Mouse (Mus musculus) spleen, adult 2 months (tissue): Measurements from ENCODE around the gene Phpt1. TPM values are rescaled to one million over a fixed set of nuclear protein-coding genes. Genes with fewer than 3 reads are reported as not detected.
A peak's percentile ranks its signal among the peaks of the same experiment; 100 is the strongest.

Source experiments
- DNase-seq, 2 experiments: peaks; one replicate each; pipeline versions ENCODE4 v3.0.0 to v3.0.0-alpha.2; 2012 to 2021; ENCODE audit warnings: low spot score in 2 of 2, low read depth in 1 of 2
- H3K27ac ChIP-seq: fragments of 200-500 bp; 2 replicates; pipeline ENCODE4 v1.5.1; 2012; ENCODE audit warnings: low read length, inconsistent platforms; ENCODE audit not compliant: insufficient read depth
- H3K27me3 ChIP-seq: fragments of 200-500 bp; 2 replicates; pipeline ENCODE4 v1.6.1; 2012; ENCODE audit warnings: mild to moderate bottlenecking, moderate library complexity, low read length, inconsistent platforms; ENCODE audit not compliant: control insufficient read depth, insufficient read depth
- H3K36me3 ChIP-seq: fragments of 200-500 bp; 2 replicates; pipeline ENCODE4 v1.6.1; 2012; ENCODE audit warnings: mild to moderate bottlenecking, low read length, inconsistent platforms; ENCODE audit not compliant: control insufficient read depth, insufficient read depth
- H3K4me1 ChIP-seq: fragments of 200-500 bp; 2 replicates; pipeline ENCODE4 v1.6.1; 2011; ENCODE audit warnings: inconsistent platforms; ENCODE audit not compliant: control insufficient read depth, insufficient read depth, insufficient read length
- H3K4me3 ChIP-seq: fragments of 200-500 bp; 2 replicates; pipeline ENCODE4 v1.5.1; 2011; ENCODE audit warnings: mild to moderate bottlenecking, inconsistent platforms; ENCODE audit not compliant: insufficient read depth, insufficient read length; ENCODE audit errors: extremely low read depth
- CTCF ChIP-seq: fragments of 200-500 bp; IDR thresholded peaks from 2 replicates; pipeline ENCODE4 v1.5.1; 2011; ENCODE audit warnings: mild to moderate bottlenecking, inconsistent platforms; ENCODE audit not compliant: insufficient read depth, insufficient read length, insufficient replicate concordance; ENCODE audit errors: extremely low read depth
- POLR2A ChIP-seq: fragments of 200-500 bp; IDR thresholded peaks from 2 replicates; pipeline ENCODE4 v1.6.1; 2011; ENCODE audit warnings: low read depth, low read length, inconsistent platforms
- WGBS: fragments of 180-500 bp; shearing (Covaris S2); methylation state at CpG from one replicate; pipeline ENCODE4 v1.1.7; 2018; 5-methylcytosine and 5-hydroxymethylcytosine counted together
- polyA plus RNA-seq: library from polyadenylated mRNA; depleted of rRNA; stranded (reverse); fragments of >200 nt; gene quantifications from 2 replicates; pipeline ENCODE4 v1.2.3, GENCODE M21; 2012

Gene Phpt1
- polyA plus RNA-seq, 1 experiment: 22.5 TPM

GRCm38 (mm10) chr2:25549021-25549991 is 25.7 kb downstream of the Phpt1 start:
- H3K4me3 ChIP-seq: no peak overlapping the region
- H3K4me1 ChIP-seq: peaks cover 20% of the 10 kb centered on the region
- 24% methylated on average over 9 of the region's 9 CpGs for WGBS
- peak overlapping the region; percentile 64 for H3K27ac ChIP-seq
- peak; percentile 38 to 67 for DNase-seq
- H3K36me3 ChIP-seq: no peaks in the 10 kb centered on the region
- H3K27me3 ChIP-seq: no peaks in the 10 kb centered on the region
- TF ChIP-seq CTCF (no peak), POLR2A (no peak)

DNA sequence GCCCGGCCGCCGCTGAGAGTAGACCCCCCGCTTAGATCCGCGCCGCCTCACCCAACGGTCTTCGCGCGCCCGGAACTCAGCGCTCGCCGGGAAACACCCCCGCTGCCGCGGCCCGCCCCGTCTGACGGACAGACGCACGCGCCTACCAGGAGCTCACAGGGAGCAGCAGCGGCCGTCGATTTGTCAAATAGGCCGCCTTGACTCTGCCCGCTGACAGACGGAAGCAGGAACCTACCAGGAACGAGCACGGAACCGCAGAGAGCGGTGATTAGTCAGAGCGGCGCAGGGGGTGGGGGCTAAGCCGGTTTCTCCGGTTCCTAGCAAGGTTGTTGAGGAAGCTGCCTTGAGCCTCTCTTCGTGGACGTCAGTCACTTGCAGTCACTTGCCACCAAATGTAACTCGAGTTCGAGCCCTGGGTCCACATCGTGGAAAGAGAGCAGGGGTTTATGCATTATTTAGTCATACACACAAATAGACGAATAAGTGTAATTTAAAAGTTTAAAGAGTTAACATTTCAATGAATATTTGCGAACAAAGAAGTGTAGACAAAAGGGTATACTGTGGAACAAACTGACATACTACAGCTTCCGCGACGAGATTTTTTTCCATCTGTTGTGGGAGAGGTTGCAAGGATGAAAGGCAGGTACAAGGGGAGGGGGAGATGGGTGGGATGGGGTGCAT is 28.1 kb downstream of the Phpt1 start, which contains the start of gene Traf2:
TSS of gene Traf2 (minus strand) at position 130 of the 681 bp plus-strand sequence.
- H3K4me3 ChIP-seq: peak within 1 kb of the TSS; percentile 96
- TF ChIP-seq POLR2A: peak; percentile 25
- TF ChIP-seq CTCF: no peak
- peak; percentile 99 for DNase-seq
- H3K27me3 ChIP-seq: no peaks in the 10 kb centered on the region
- no peaks in the 10 kb centered on the region for H3K36me3 ChIP-seq
- WGBS: 4% methylated on average over 48 of the region's 48 CpGs
- peaks cover 20% of the 10 kb centered on the region for H3K4me1 ChIP-seq
- peak within 1 kb of the TSS; percentile 95 for H3K27ac ChIP-seq

DNA sequence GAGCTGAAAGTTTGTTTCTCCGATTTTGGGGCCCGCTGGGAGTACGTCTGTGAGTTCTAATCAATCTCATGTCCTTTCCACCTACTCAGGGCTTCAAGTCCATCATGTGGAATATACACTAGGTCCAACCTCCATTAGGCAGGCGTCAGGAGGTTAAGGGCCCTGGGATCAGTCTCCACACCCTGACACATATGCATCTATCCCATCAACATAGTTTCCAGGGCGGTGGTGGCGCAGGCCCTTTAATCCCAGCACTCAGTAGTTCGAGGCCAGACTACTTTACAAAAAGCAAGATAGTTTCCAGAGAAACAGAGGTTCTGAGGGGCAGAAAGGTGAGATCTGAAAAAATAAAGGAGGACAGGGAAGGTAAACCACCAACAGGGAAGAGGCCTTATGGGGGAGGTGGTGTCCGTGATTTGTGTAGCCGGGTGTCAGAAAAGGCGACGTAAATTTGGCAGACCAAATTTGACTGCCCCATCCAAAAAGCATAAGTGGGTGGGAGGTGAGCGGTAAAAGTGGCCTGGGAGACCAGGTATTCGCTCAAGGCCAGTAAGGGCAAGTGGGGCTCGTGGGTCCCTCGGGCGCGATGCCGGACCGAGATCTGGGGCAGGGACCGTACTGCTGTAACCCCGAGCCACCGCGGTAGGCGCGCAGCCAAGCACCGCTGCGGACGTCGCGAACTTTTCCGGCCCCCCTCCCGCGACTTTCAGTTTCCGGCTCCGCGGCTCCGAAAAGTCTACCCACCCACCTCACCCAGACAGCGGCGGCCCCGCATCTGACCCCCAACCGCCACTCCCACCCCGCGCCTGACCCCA is 28.8 kb downstream of the Phpt1 start:
- H3K27me3 ChIP-seq: no peaks in the 10 kb centered on the region
- H3K27ac ChIP-seq: peak overlapping the region; percentile 95
- peaks cover 23% of the 10 kb centered on the region for H3K4me1 ChIP-seq
- DNase-seq: no peak
- no peak for TF ChIP-seq POLR2A
- TF ChIP-seq CTCF: no peak
- H3K4me3 ChIP-seq: peak overlapping the region; percentile 96
- 6% methylated on average over 43 of the region's 43 CpGs for WGBS
- no peaks in the 10 kb centered on the region for H3K36me3 ChIP-seq

DNA sequence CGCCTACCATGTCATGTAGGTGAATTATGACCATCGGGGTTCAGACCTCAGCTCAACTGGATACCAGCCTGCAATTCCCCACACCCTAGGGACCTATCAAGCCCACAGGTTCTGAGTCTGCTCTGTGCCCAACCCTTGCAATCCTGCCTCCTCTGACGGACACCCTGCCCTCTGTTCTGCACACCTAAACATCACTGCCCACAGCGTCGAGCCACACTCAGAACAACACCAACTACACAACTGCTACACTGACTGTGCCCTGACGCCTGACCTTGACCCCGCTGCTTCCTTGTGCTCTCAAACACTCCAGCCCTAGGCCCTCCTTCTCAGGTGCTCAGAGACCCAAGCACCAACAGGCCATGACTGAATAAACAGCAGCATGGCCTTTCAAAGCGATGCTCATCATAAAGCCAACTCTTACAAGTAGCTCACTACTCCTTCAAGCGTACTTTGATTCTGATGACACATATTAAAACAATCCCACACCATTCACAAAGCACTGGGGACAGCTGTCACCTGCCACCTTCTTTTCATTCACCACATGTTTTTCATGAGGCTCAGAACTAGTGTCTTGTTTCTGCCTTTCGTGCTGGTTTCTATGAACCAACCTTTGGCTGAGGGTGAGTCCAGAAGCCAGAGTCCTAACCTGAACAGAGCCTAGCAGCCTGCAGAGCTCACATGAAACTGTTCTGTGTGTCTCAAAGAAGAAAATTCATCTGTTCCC is 33.2 kb downstream of the Phpt1 start:
- DNase-seq: no peak
- no peak for TF ChIP-seq CTCF
- TF ChIP-seq POLR2A: no peak
- no peak overlapping the region for H3K4me3 ChIP-seq
- peaks cover 12% of the 10 kb centered on the region for H3K36me3 ChIP-seq
- no peak overlapping the region for H3K27ac ChIP-seq
- H3K4me1 ChIP-seq: peaks cover 11% of the 10 kb centered on the region
- H3K27me3 ChIP-seq: no peaks in the 10 kb centered on the region
- 87% methylated on average over 10 of the region's 10 CpGs for WGBS

GRCm38 (mm10) chr2:25540541-25540948 is 34.5 kb downstream of the Phpt1 start:
- Histone ChIP-seq H3K4me3 (no peak overlapping the region), H3K36me3 (peaks cover 16% of the 10 kb centered on the region), H3K27me3 (no peaks in the 10 kb centered on the region), H3K27ac (no peak overlapping the region), H3K4me1 (peaks cover 6% of the 10 kb centered on the region; the same call in 1 of the 2 replicates)
- DNase-seq: no peak
- TF ChIP-seq CTCF (no peak), POLR2A (no peak)
- WGBS: 98% methylated on average over 4 of the region's 4 CpGs

GRCm38 (mm10) chr2:25536531-25536930 is 38.5 kb downstream of the Phpt1 start:
- Histone ChIP-seq H3K36me3 (peaks cover 19% of the 10 kb centered on the region), H3K4me1 (peaks cover 20% of the 10 kb centered on the region), H3K27me3 (no peaks in the 10 kb centered on the region), H3K4me3 (no peak overlapping the region), H3K27ac (peak overlapping the region; percentile 33; the same call in 1 of the 2 replicates)
- no peak for DNase-seq
- TF ChIP-seq CTCF (no peak), POLR2A (no peak)
- 89% methylated on average over 8 of the region's 8 CpGs for WGBS
